Mouse (Mus musculus): ENCODE results near the gene Kctd18. TPM values are rescaled to one million over a fixed set of nuclear protein-coding genes. Genes with fewer than 3 reads are reported as not detected.
A peak's percentile ranks its signal among the peaks of the same experiment; 100 is the strongest.
"Not testable (repeated sequence)": the region's sequence is repeated elsewhere in the genome, so short reads cannot be mapped to it uniquely, and the experiment has no call there.

Kctd18 gene
- polyA plus RNA-seq, 1 experiment from 2014 or later = 27.9 TPM

DNA sequence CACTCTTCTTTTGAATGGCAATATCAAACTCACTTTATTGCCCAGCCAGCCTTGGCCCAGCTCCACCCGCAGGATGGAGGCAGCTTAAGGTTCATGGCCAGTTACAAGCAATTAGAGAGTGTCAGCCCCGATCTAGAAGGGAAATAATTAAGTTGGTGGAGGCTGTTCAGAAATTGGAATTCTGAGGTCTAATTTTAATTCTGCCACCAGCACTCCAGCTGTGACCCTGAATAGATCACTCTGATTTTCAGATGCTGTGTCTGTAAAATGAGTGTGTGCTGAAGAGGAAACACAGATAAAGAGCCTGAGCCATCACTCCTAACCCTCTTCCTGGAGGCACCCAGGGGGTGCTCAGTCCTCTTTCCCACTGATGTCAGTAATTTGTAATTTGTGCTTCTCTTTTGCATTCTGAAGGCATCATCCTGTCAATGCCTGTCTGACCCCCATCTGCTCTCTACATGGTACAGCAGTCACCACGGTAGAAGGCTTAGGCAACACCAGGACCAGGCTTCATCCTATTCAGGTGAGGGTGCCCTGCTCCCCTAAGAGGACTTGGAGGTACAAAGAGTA is 28.1 kb upstream of the Kctd18 start:
- Histone ChIP-seq H3K36me3 (ENCODE audit: control insufficient read depth, insufficient read depth, low read length) (no peaks in the 10 kb centered on the region), H3K4me3 (ENCODE audit: low read length) (no peak overlapping the region), H3K9me3 (ENCODE audit: control insufficient read depth, low read length) (no peaks in the 10 kb centered on the region), H3K4me1 (ENCODE audit: control insufficient read depth, insufficient read depth, low read depth, low read length) (no peaks in the 10 kb centered on the region), H3K27me3 (replicated peaks; ENCODE audit: control insufficient read depth, insufficient read depth, low read length) (no peaks in the 10 kb centered on the region), H3K27ac (ENCODE audit: low read depth, low read length) (no peak overlapping the region), H3K4me2 (ENCODE audit: low read length) (no peak overlapping the region), H3K9ac (ENCODE audit: low read depth, low read length) (no peak overlapping the region)
- 38% methylated on average over 3 of the region's 3 CpGs for WGBS
- peak; percentile 44; the same call in 1 of the 2 replicates for ATAC-seq

GRCm38 (mm10) chr1:58045546-58045945 is 26.8 kb upstream of the Kctd18 start:
- WGBS = 77% methylated on average over 5 of the region's 5 CpGs
- Histone ChIP-seq H3K9me3 (ENCODE audit: control insufficient read depth, low read length) (no peaks in the 10 kb centered on the region), H3K27ac (ENCODE audit: low read depth, low read length) (no peak overlapping the region), H3K9ac (ENCODE audit: low read depth, low read length) (no peak overlapping the region), H3K4me2 (ENCODE audit: low read length) (no peak overlapping the region), H3K4me3 (ENCODE audit: low read length) (no peak overlapping the region), H3K27me3 (replicated peaks; ENCODE audit: control insufficient read depth, insufficient read depth, low read length) (no peaks in the 10 kb centered on the region), H3K4me1 (ENCODE audit: control insufficient read depth, insufficient read depth, low read depth, low read length) (no peaks in the 10 kb centered on the region), H3K36me3 (ENCODE audit: control insufficient read depth, insufficient read depth, low read length) (no peaks in the 10 kb centered on the region)
- 0 out of 2 replicates have a peak, but pooled peaks have one; percentile 37 for ATAC-seq

DNA sequence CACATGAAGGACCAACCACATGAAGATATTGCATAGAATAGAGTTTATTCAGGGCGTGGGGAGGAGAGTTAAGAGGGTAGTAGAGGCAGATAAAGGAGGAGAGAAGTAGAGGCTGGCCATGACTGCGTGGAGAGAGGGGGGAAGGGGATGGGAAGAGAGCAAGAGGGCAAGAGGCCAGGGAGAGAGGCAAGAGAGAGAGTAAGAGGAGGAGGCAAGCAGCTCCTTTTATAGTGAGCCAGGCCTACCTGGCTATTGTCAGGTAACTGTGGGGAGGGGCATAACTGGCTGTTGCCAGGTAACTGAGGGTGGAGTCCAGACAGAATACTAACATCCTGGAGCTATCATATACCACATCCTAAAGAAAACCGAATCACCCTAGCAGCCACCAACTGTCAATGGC is 26.3 kb upstream of the Kctd18 start:
- no peaks in the 10 kb centered on the region for H3K9me3 ChIP-seq (ENCODE audit: control insufficient read depth, low read length)
- H3K4me1 ChIP-seq (ENCODE audit: control insufficient read depth, insufficient read depth, low read depth, low read length) = no peaks in the 10 kb centered on the region
- WGBS = 71% methylated on average over 3 of the region's 3 CpGs
- no peak overlapping the region for H3K4me2 ChIP-seq (ENCODE audit: low read length)
- no peak overlapping the region for H3K4me3 ChIP-seq (ENCODE audit: low read length)
- ATAC-seq = peak; percentile 37; the same call in 1 of the 2 replicates
- no peak overlapping the region for H3K27ac ChIP-seq (ENCODE audit: low read depth, low read length)
- no peak overlapping the region for H3K9ac ChIP-seq (ENCODE audit: low read depth, low read length)
- H3K27me3 ChIP-seq (replicated peaks; ENCODE audit: control insufficient read depth, insufficient read depth, low read length) = no peaks in the 10 kb centered on the region
- no peaks in the 10 kb centered on the region for H3K36me3 ChIP-seq (ENCODE audit: control insufficient read depth, insufficient read depth, low read length)

GRCm38 (mm10) chr1:58037306-58037705 is 18.6 kb upstream of the Kctd18 start:
- WGBS = 95% methylated on average over 9 of the region's 9 CpGs
- not testable (repeated sequence) for H3K9ac ChIP-seq (ENCODE audit: low read depth, low read length); ATAC-seq

GRCm38 (mm10) chr1:58031160-58031769 is 12.5 kb upstream of the Kctd18 start:
- Histone ChIP-seq H3K9me3 (ENCODE audit: control insufficient read depth, low read length) (no peaks in the 10 kb centered on the region), H3K4me2 (ENCODE audit: low read length) (no peak overlapping the region), H3K36me3 (ENCODE audit: control insufficient read depth, insufficient read depth, low read length) (no peaks in the 10 kb centered on the region), H3K4me3 (ENCODE audit: low read length) (no peak overlapping the region), H3K27ac (ENCODE audit: low read depth, low read length) (no peak overlapping the region), H3K9ac (ENCODE audit: low read depth, low read length) (no peak overlapping the region), H3K27me3 (replicated peaks; ENCODE audit: control insufficient read depth, insufficient read depth, low read length) (no peaks in the 10 kb centered on the region), H3K4me1 (ENCODE audit: control insufficient read depth, insufficient read depth, low read depth, low read length) (peaks cover 8% of the 10 kb centered on the region; the same call in 1 of the 2 replicates)
- peak; percentile 38; the same call in 1 of the 2 replicates for ATAC-seq
- 63% methylated on average over 10 of the region's 10 CpGs for WGBS

More at GRCm38 (mm10) chr1:58037306-58037705, 18.6 kb upstream of the Kctd18 start:
- not testable (repeated sequence) for H3K4me1 ChIP-seq (ENCODE audit: control insufficient read depth, insufficient read depth, low read depth, low read length); H3K4me2 ChIP-seq (ENCODE audit: low read length); H3K9me3 ChIP-seq (ENCODE audit: control insufficient read depth, low read length); H3K4me3 ChIP-seq (ENCODE audit: low read length); H3K27me3 ChIP-seq (replicated peaks; ENCODE audit: control insufficient read depth, insufficient read depth, low read length); H3K27ac ChIP-seq (ENCODE audit: low read depth, low read length); H3K36me3 ChIP-seq (ENCODE audit: control insufficient read depth, insufficient read depth, low read length)

- Histone ChIP-seq H3K36me3 (ENCODE audit: control insufficient read depth, insufficient read depth, low read length) (no peaks in the 10 kb centered on the region), H3K9me3 (ENCODE audit: control insufficient read depth, low read length) (no peaks in the 10 kb centered on the region), H3K27me3 (replicated peaks; ENCODE audit: control insufficient read depth, insufficient read depth, low read length) (no peaks in the 10 kb centered on the region), H3K4me3 (ENCODE audit: low read length) (peak overlapping the region; percentile 11; the same call in 1 of the 2 replicates), H3K4me2 (ENCODE audit: low read length) (peak overlapping the region; percentile 43), H3K27ac (ENCODE audit: low read depth, low read length) (peak overlapping the region; percentile 26; the same call in 1 of the 2 replicates), H3K9ac (ENCODE audit: low read depth, low read length) (peak overlapping the region; percentile 33; the same call in 1 of the 2 replicates), H3K4me1 (ENCODE audit: control insufficient read depth, insufficient read depth, low read depth, low read length) (peaks cover 8% of the 10 kb centered on the region; the same call in 1 of the 2 replicates)
- 33% methylated on average over 13 of the region's 13 CpGs for WGBS
- ATAC-seq = peak; percentile 93
Observed at GRCm38 (mm10) chr1:58030156-58030871, 11.6 kb upstream of the Kctd18 start.

- peak within 1 kb of the TSS; percentile 11; the same call in 1 of the 2 replicates for H3K4me3 ChIP-seq (ENCODE audit: low read length)
- ATAC-seq = peak; percentile 67
- peak within 1 kb of the TSS; percentile 43 for H3K4me2 ChIP-seq (ENCODE audit: low read length)
- H3K36me3 ChIP-seq (ENCODE audit: control insufficient read depth, insufficient read depth, low read length) = no peaks in the 10 kb centered on the region
- 15% methylated on average over 11 of the region's 12 CpGs for WGBS
- H3K4me1 ChIP-seq (ENCODE audit: control insufficient read depth, insufficient read depth, low read depth, low read length) = peaks cover 8% of the 10 kb centered on the region; the same call in 1 of the 2 replicates
- no peaks in the 10 kb centered on the region for H3K27me3 ChIP-seq (replicated peaks; ENCODE audit: control insufficient read depth, insufficient read depth, low read length)
- H3K9ac ChIP-seq (ENCODE audit: low read depth, low read length) = peak within 1 kb of the TSS; percentile 33; the same call in 1 of the 2 replicates
- peak within 1 kb of the TSS; percentile 26; the same call in 1 of the 2 replicates for H3K27ac ChIP-seq (ENCODE audit: low read depth, low read length)
- no peaks in the 10 kb centered on the region for H3K9me3 ChIP-seq (ENCODE audit: control insufficient read depth, low read length)
Observed at GRCm38 (mm10) chr1:58029636-58030117, 10.9 kb upstream of the Kctd18 start, which contains the start of gene Aox1. TSS of gene Aox1 (plus strand) at chr1:58029931.

GRCm38 (mm10) chr1:58027707-58028106 is 9.0 kb upstream of the Kctd18 start:
- no peak overlapping the region for H3K4me3 ChIP-seq (ENCODE audit: low read length)
- no peak overlapping the region for H3K27ac ChIP-seq (ENCODE audit: low read depth, low read length)
- WGBS = 89% methylated on average over 7 of the region's 7 CpGs
- ATAC-seq = no peak
- no peaks in the 10 kb centered on the region for H3K27me3 ChIP-seq (replicated peaks; ENCODE audit: control insufficient read depth, insufficient read depth, low read length)
- no peaks in the 10 kb centered on the region for H3K36me3 ChIP-seq (ENCODE audit: control insufficient read depth, insufficient read depth, low read length)
- H3K9me3 ChIP-seq (ENCODE audit: control insufficient read depth, low read length) = no peaks in the 10 kb centered on the region
- H3K9ac ChIP-seq (ENCODE audit: low read depth, low read length) = no peak overlapping the region
- no peak overlapping the region for H3K4me2 ChIP-seq (ENCODE audit: low read length)
- H3K4me1 ChIP-seq (ENCODE audit: control insufficient read depth, insufficient read depth, low read depth, low read length) = peaks cover 8% of the 10 kb centered on the region; the same call in 1 of the 2 replicates

DNA sequence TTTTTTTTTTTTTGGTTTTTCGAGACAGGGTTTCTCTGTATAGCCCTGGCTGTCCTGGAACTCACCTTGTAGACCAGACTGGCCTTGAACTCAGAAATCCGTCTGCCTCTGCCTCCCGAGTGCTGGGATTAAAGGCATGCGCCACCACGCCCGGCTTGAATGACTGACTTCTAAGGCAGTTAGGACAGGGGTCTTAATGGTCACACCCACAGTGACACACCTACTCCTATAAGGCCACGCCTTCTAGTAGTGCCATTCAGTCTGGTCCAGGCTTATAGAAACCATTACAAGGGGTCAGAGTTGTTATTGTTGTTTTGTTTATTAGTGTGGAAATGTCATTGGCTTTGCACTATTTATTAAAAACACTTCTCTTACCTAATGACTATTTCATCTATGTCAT is 12.4 kb downstream of the Kctd18 start:
- not testable (repeated sequence) for H3K9ac ChIP-seq (ENCODE audit: low read depth, low read length); H3K27ac ChIP-seq (ENCODE audit: low read depth, low read length); ATAC-seq; H3K9me3 ChIP-seq (ENCODE audit: control insufficient read depth, low read length); H3K4me2 ChIP-seq (ENCODE audit: low read length); H3K4me3 ChIP-seq (ENCODE audit: low read length); H3K4me1 ChIP-seq (ENCODE audit: control insufficient read depth, insufficient read depth, low read depth, low read length); H3K27me3 ChIP-seq (replicated peaks; ENCODE audit: control insufficient read depth, insufficient read depth, low read length); H3K36me3 ChIP-seq (ENCODE audit: control insufficient read depth, insufficient read depth, low read length)
- 98% methylated on average over 7 of the region's 7 CpGs for WGBS
